Mouse (Mus musculus): ENCODE measurements around the gene Casc3.

DNA sequence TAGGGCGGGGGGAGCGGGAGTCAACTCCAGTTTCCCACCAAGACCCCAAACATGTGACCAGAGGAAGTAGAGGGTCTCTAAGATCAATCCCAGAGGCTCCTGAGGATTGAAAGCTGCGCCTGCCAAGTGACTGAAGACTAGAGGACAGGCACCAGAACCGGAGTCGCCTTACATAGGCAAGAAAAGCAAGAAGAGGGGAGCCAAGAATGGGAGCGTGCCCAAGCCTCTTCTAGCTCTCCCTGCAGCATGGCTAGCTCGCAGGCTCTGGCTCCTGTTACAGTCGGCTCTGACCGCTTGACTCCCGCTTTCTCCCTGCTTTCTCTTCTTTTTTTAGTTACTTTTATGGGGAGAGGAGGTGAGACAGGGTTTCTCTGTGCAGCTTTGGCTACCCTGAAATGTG, 19.5 kb upstream of the Casc3 start:
- no peak for TF ChIP-seq CTCF (IDR thresholded peaks at IDR 0.05; ENCODE audit: borderline replicate concordance, control insufficient read depth, extremely low read depth, insufficient read depth, low read length, poor library complexity)
- TF ChIP-seq POLR2A (IDR thresholded peaks at IDR 0.05; ENCODE audit: control insufficient read depth, extremely low read depth, insufficient read depth, low read length, poor library complexity): no peak

Data from thymus, adult 2 months (tissue).